ENCODE assay signal across 24 mouse cellular contexts in genomic region chr14:41011916-41012315, GRCm38 (mm10). TPM values are rescaled to one million over a fixed set of nuclear protein-coding genes. Genes with fewer than 3 reads are reported as not detected.
DNase-seq lines count a peak whose midpoint lies in the region; ATAC-seq lines count a peak whose summit lies in the region.
"Had no signal": no experiment of that assay in that cellular context is flagged by ENCODE, and none has a peak within 500 bp of the region (broad histone marks: within the 10 kb centered on the region; RNA-seq: fewer than 3 reads in every experiment).

No protein-coding gene starts in this region.

- H3K4me1 ChIP-seq in heart, embryonic 10.5 days = peaks cover 52% of the 10 kb centered on the region
- H3K4me1 ChIP-seq in liver, embryonic 13.5 days (replicated peaks) = peaks cover 83% of the 10 kb centered on the region

- 80% methylated on average over 3 of the region's 3 CpGs for WGBS in heart, embryonic 10.5 days
- WGBS in liver, embryonic 13.5 days (ENCODE audit: insufficient replicate concordance) = 72% methylated on average over 3 of the region's 3 CpGs

- 0 out of 2 replicates have a peak overlapping the region, but pooled peaks have one; percentile 1 for H3K9ac ChIP-seq in liver, embryonic 13.5 days
- H3K9ac ChIP-seq: embryonic facial prominence, embryonic 13.5 days; hindbrain, embryonic 13.5 days; limb, embryonic 13.5 days had no signal

- no peaks in the 10 kb centered on the region for H3K9me3 ChIP-seq in heart, embryonic 10.5 days
- H3K9me3 ChIP-seq in liver, embryonic 13.5 days (replicated peaks) = no peaks in the 10 kb centered on the region
- H3K9me3 ChIP-seq: embryonic facial prominence, embryonic 13.5 days; forebrain, embryonic 10.5 days; hindbrain, embryonic 13.5 days; limb, embryonic 13.5 days; megakaryocyte, embryonic 14.5 days had no signal

- intact Hi-C loops in heart, postnatal 36 days (cut with DNase I) = no loop called here

- no peaks in the 10 kb centered on the region for H3K36me3 ChIP-seq in heart, embryonic 10.5 days
- no peaks in the 10 kb centered on the region for H3K36me3 ChIP-seq in liver, embryonic 13.5 days
- H3K36me3 ChIP-seq: embryonic facial prominence, embryonic 13.5 days; forebrain, embryonic 10.5 days; hindbrain, embryonic 13.5 days; limb, embryonic 13.5 days had no signal

- ATAC-seq in liver, embryonic 13.5 days (ENCODE audit: low read depth) = no peak
- no peak for ATAC-seq in CD4-positive, CD25-positive, alpha-beta regulatory T cell, adult 4 months
- ATAC-seq: activated CD4-positive, CD25-positive, alpha-beta regulatory T cell, adult 4 months; intestine, embryonic 16.5 days; lung, postnatal 0 days; midbrain, embryonic 16.5 days; Patski had no signal

- peak overlapping the region; percentile 11; the same call in 1 of the 2 replicates for H3K4me2 ChIP-seq in liver, embryonic 13.5 days
- H3K4me2 ChIP-seq: hindbrain, embryonic 13.5 days; limb, embryonic 13.5 days had no signal

- H3K27me3 ChIP-seq in heart, embryonic 10.5 days (ENCODE audit: insufficient read depth, poor library complexity, severe bottlenecking) = no peaks in the 10 kb centered on the region
- H3K27me3 ChIP-seq in liver, embryonic 13.5 days = no peaks in the 10 kb centered on the region
- H3K27me3 ChIP-seq: embryonic facial prominence, embryonic 13.5 days; hindbrain, embryonic 13.5 days; limb, embryonic 13.5 days; megakaryocyte, embryonic 14.5 days; Patski had no signal

- H3K4me3 ChIP-seq in heart, embryonic 10.5 days = no peak overlapping the region
- no peak overlapping the region for H3K4me3 ChIP-seq in liver, embryonic 13.5 days (replicated peaks)
- H3K4me3 ChIP-seq: embryonic facial prominence, embryonic 13.5 days; forebrain, embryonic 10.5 days; heart, adult 2 months; hindbrain, embryonic 13.5 days; limb, embryonic 13.5 days; megakaryocyte, embryonic 14.5 days had no signal

- peak; percentile 24 for DNase-seq in heart, embryonic 10.5 days (ENCODE audit: low spot score)
- no peak for DNase-seq in heart, postnatal 36 days
- peak; percentile 52 for DNase-seq in adrenal gland, postnatal 14 days
- DNase-seq in kidney, adult 8-10 months = peak; percentile 75 to 89
- DNase-seq in liver, embryonic 13.5 days = no peak
- DNase-seq in right cerebral cortex, postnatal 25 days = no peak
- no peak for DNase-seq in spleen, postnatal 36 days (ENCODE audit: low spot score in 2 of 2)
- DNase-seq: cerebellum, adult 8-10 months; gastrocnemius, postnatal 10 days; heart, adult 2 months had no signal

- H3K27ac ChIP-seq in heart, embryonic 10.5 days = no peak overlapping the region
- peak overlapping the region; percentile 55 for H3K27ac ChIP-seq in liver, embryonic 13.5 days
- H3K27ac ChIP-seq: embryonic facial prominence, embryonic 13.5 days; forebrain, embryonic 10.5 days; heart, adult 2 months; hindbrain, embryonic 13.5 days; limb, embryonic 13.5 days had no signal

RNA-seq across cellular contexts. Expression of gene Fam213a, which starts 1.7 kb away (rescaled TPM):
- polyA plus RNA-seq in heart, embryonic 10.5 days (2016; fragmentation: Nextera tagmentation; extraction: Ambion mirVana) = 76.8 and 81.5 TPM in 2 replicates
- 10 to 100 TPM; 18.9 to 20.1 TPM for total RNA-seq in heart, postnatal 36 days (2021)
- 179 and 192 TPM in 2 replicates for total RNA-seq in adrenal gland, postnatal 14 days (2021)
- polyA plus RNA-seq in liver, embryonic 13.5 days (2015; fragmentation: Nextera tagmentation; extraction: Ambion mirVana) = 67.9 and 78.3 TPM in 2 replicates
- 10 to 100 TPM; 12.4 to 13.4 TPM for polyA plus RNA-seq in CD4-positive, CD25-positive, alpha-beta regulatory T cell, adult 4 months (2017; shearing (Covaris generic))

RNA-seq across cellular contexts. Expression of gene Tspan14, which starts 45.3 kb away (rescaled TPM):
- 42.3 and 58.6 TPM in 2 replicates for polyA plus RNA-seq in heart, embryonic 10.5 days (2016; fragmentation: Nextera tagmentation; extraction: Ambion mirVana)
- 10 to 100 TPM; 14.0 to 15.7 TPM for total RNA-seq in heart, postnatal 36 days (2021)
- total RNA-seq in adrenal gland, postnatal 14 days (2021) = 43.8 and 47.6 TPM in 2 replicates
- polyA plus RNA-seq in liver, embryonic 13.5 days (2015; fragmentation: Nextera tagmentation; extraction: Ambion mirVana) = 32.9 and 37.5 TPM in 2 replicates
- polyA plus RNA-seq in CD4-positive, CD25-positive, alpha-beta regulatory T cell, adult 4 months (2017; shearing (Covaris generic)) = 10 to 100 TPM; 62.4 to 88.4 TPM

RNA-seq across cellular contexts. Expression of gene Dydc2, which starts 57.1 kb away (rescaled TPM):
- 0.44 and 0.65 TPM in 2 replicates for polyA plus RNA-seq in heart, embryonic 10.5 days (2016; fragmentation: Nextera tagmentation; extraction: Ambion mirVana)
- not detected for total RNA-seq in heart, postnatal 36 days (2021)
- total RNA-seq in adrenal gland, postnatal 14 days (2021) = 0.59 and 0.64 TPM in 2 replicates
- polyA plus RNA-seq in liver, embryonic 13.5 days (2015; fragmentation: Nextera tagmentation; extraction: Ambion mirVana) = not detected in 2 replicates
- polyA plus RNA-seq in CD4-positive, CD25-positive, alpha-beta regulatory T cell, adult 4 months (2017; shearing (Covaris generic)) = not detected
- total RNA-seq: gastrocnemius, postnatal 10 days; heart, adult 2 months had no signal
- polyA plus RNA-seq: activated CD4-positive, CD25-positive, alpha-beta regulatory T cell, adult 4 months; embryonic facial prominence, embryonic 13.5 days; heart, adult 2 months; heart, postnatal 0 days; intestine, embryonic 16.5 days; limb, embryonic 13.5 days; spleen, adult 2 months; stomach, embryonic 16.5 days had no signal

Comparison
In these comparisons a context has a peak if more than half of its experiments do, and no peak if none do; other contexts are left out.
1. DNase-seq: peak in heart, embryonic 10.5 days (single experiment), adrenal gland, postnatal 14 days (single experiment) and kidney, adult 8-10 months (2 of 2); none in heart, postnatal 36 days (0 of 2), liver, embryonic 13.5 days (single experiment), right cerebral cortex, postnatal 25 days (single experiment) and spleen, postnatal 36 days (0 of 2).